Mouse (Mus musculus): Measurements from ENCODE around the gene Rars2. TPM values are rescaled to one million over a fixed set of nuclear protein-coding genes. Genes with fewer than 3 reads are reported as not detected.

Rars2 gene
- total and polyA plus RNA-seq, 2 experiments from 2014 or later, result 49.7 to 93.2 TPM

- no peak for ATAC-seq (ENCODE audit: insufficient read depth, low read depth)
- Histone ChIP-seq H3K27ac (ENCODE audit: low read depth) (no peak overlapping the region), H3K27me3 (ENCODE audit: control insufficient read depth, insufficient read depth, low read length) (no peaks in the 10 kb centered on the region), H3K4me1 (ENCODE audit: control insufficient read depth, insufficient read depth) (no peaks in the 10 kb centered on the region), H3K4me2 (ENCODE audit: low read depth, low read length) (no peak overlapping the region), H3K36me3 (replicated peaks; ENCODE audit: control insufficient read depth, insufficient read depth, low read length) (peaks cover 50% of the 10 kb centered on the region), H3K9ac (replicated peaks; ENCODE audit: low read depth, low read length) (no peak overlapping the region), H3K9me3 (replicated peaks; ENCODE audit: control insufficient read depth, low read length) (no peaks in the 10 kb centered on the region), H3K4me3 (ENCODE audit: low read depth, low read length) (no peak overlapping the region)
- no peak for DNase-seq (ENCODE audit: low spot score)
- WGBS, result 93% methylated on average over 3 of the region's 3 CpGs
- TF ChIP-seq EP300 (IDR thresholded peaks at IDR 0.05; ENCODE audit: low read depth) (no peak), CTCF (IDR thresholded peaks at IDR 0.05; ENCODE audit: low read depth) (no peak)
These were observed 26.0 kb downstream of the Rars2 start for GRCm38 (mm10) chr4:34640731-34641130.

- Histone ChIP-seq H3K4me2 (ENCODE audit: low read depth, low read length) (no peak overlapping the region), H3K4me1 (ENCODE audit: control insufficient read depth, insufficient read depth) (no peaks in the 10 kb centered on the region), H3K9me3 (replicated peaks; ENCODE audit: control insufficient read depth, low read length) (no peaks in the 10 kb centered on the region), H3K4me3 (ENCODE audit: low read depth, low read length) (no peak overlapping the region), H3K27me3 (ENCODE audit: control insufficient read depth, insufficient read depth, low read length) (no peaks in the 10 kb centered on the region), H3K27ac (ENCODE audit: low read depth) (no peak overlapping the region), H3K9ac (replicated peaks; ENCODE audit: low read depth, low read length) (no peak overlapping the region), H3K36me3 (replicated peaks; ENCODE audit: control insufficient read depth, insufficient read depth, low read length) (peaks cover 60% of the 10 kb centered on the region)
- no peak for ATAC-seq (ENCODE audit: insufficient read depth, low read depth)
- no peak for TF ChIP-seq CTCF (IDR thresholded peaks at IDR 0.05; ENCODE audit: low read depth)
- TF ChIP-seq EP300 (IDR thresholded peaks at IDR 0.05; ENCODE audit: low read depth), result no peak
- no peak for DNase-seq (ENCODE audit: low spot score)
These were observed 30.0 kb downstream of the Rars2 start for GRCm38 (mm10) chr4:34644779-34645178.

DNA sequence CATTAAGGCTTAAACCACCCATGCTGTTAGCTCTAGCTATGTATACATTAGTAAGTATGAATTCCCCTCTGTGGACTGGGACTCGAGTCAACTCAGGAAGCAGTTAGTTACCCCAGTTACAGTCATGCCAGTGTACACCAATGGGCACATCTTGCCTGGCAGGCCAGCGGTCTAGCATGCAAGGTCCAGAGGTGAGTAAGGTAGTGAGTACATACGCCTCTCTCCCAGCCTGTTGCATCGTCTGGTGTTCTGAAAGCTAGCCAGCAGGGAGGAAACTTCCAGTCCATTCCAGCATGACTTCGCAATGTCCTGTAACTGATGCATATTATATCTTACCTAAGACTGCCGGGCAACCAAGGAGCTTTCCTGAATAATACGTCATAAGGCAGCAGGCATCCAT, 38.4 kb downstream of the Rars2 start:
- no peak overlapping the region for H3K4me3 ChIP-seq (ENCODE audit: low read depth, low read length)
- DNase-seq (ENCODE audit: low spot score), result no peak
- no peak for ATAC-seq (ENCODE audit: insufficient read depth, low read depth)
- no peaks in the 10 kb centered on the region for H3K27me3 ChIP-seq (ENCODE audit: control insufficient read depth, insufficient read depth, low read length)
- H3K36me3 ChIP-seq (replicated peaks; ENCODE audit: control insufficient read depth, insufficient read depth, low read length), result peaks cover 68% of the 10 kb centered on the region
- TF ChIP-seq CTCF (IDR thresholded peaks at IDR 0.05; ENCODE audit: low read depth), result no peak
- TF ChIP-seq EP300 (IDR thresholded peaks at IDR 0.05; ENCODE audit: low read depth), result no peak
- H3K9me3 ChIP-seq (replicated peaks; ENCODE audit: control insufficient read depth, low read length), result no peaks in the 10 kb centered on the region
- no peak overlapping the region for H3K27ac ChIP-seq (ENCODE audit: low read depth)
- H3K9ac ChIP-seq (replicated peaks; ENCODE audit: low read depth, low read length), result no peak overlapping the region
- H3K4me1 ChIP-seq (ENCODE audit: control insufficient read depth, insufficient read depth), result no peaks in the 10 kb centered on the region
- 88% methylated on average over 7 of the region's 7 CpGs for WGBS
- H3K4me2 ChIP-seq (ENCODE audit: low read depth, low read length), result no peak overlapping the region

DNA sequence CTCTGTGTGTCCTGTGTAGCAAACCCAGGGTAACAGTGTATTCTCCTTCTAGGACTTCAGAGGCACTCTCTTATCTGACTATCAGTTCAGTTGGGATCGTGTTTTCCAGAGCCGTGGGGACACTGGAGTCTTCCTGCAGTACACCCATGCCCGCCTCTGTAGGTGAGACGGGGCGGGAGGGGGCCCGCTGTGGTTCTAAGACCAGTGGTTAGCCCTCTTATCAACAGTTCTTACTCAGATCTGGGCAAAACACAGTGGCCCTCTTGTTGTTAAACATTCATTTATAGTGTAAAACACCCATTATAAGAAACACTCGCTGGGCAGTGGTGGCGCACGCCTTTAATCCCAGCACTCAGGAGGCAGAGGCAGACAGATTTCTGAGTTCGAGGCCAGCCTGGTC, 41.3 kb downstream of the Rars2 start:
- ATAC-seq (ENCODE audit: insufficient read depth, low read depth) (no peak), DNase-seq (ENCODE audit: low spot score) (no peak)
- no peak overlapping the region for H3K9ac ChIP-seq (replicated peaks; ENCODE audit: low read depth, low read length)
- no peaks in the 10 kb centered on the region for H3K4me1 ChIP-seq (ENCODE audit: control insufficient read depth, insufficient read depth)
- H3K36me3 ChIP-seq (replicated peaks; ENCODE audit: control insufficient read depth, insufficient read depth, low read length), result peaks cover 84% of the 10 kb centered on the region
- no peak overlapping the region for H3K4me2 ChIP-seq (ENCODE audit: low read depth, low read length)
- TF ChIP-seq CTCF (IDR thresholded peaks at IDR 0.05; ENCODE audit: low read depth) (no peak), EP300 (IDR thresholded peaks at IDR 0.05; ENCODE audit: low read depth) (no peak)
- no peaks in the 10 kb centered on the region for H3K9me3 ChIP-seq (replicated peaks; ENCODE audit: control insufficient read depth, low read length)
- H3K4me3 ChIP-seq (ENCODE audit: low read depth, low read length), result no peak overlapping the region
- H3K27me3 ChIP-seq (ENCODE audit: control insufficient read depth, insufficient read depth, low read length), result no peaks in the 10 kb centered on the region
- no peak overlapping the region for H3K27ac ChIP-seq (ENCODE audit: low read depth)
- 89% methylated on average over 10 of the region's 10 CpGs for WGBS

DNA sequence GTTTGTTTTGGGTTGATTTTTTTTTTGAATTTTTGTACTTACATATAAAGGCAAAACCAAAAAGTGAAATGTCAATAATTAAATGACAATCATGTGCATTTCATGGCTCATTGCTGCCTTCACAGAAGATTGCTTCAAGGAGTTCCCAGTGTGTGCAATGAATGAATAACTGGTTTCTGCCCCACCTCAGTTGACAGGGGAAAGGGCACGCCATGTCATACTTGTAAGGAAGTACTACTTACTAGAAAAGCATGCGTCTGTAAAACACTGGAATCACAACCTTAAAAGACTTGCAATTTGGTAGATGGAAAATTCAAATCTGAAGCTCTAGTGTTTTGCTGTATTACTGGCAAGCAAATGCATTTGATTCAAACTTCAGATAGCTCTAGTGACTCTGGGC, 44.3 kb downstream of the Rars2 start:
- no peak for ATAC-seq (ENCODE audit: insufficient read depth, low read depth)
- no peak for TF ChIP-seq EP300 (IDR thresholded peaks at IDR 0.05; ENCODE audit: low read depth)
- TF ChIP-seq CTCF (IDR thresholded peaks at IDR 0.05; ENCODE audit: low read depth), result no peak
- WGBS, result 83% methylated on average over 2 of the region's 2 CpGs
- no peaks in the 10 kb centered on the region for H3K27me3 ChIP-seq (ENCODE audit: control insufficient read depth, insufficient read depth, low read length)
- H3K9me3 ChIP-seq (replicated peaks; ENCODE audit: control insufficient read depth, low read length), result no peaks in the 10 kb centered on the region
- DNase-seq (ENCODE audit: low spot score), result no peak
- H3K27ac ChIP-seq (ENCODE audit: low read depth), result no peak overlapping the region
- H3K36me3 ChIP-seq (replicated peaks; ENCODE audit: control insufficient read depth, insufficient read depth, low read length), result peaks cover 82% of the 10 kb centered on the region
- H3K4me3 ChIP-seq (ENCODE audit: low read depth, low read length), result no peak overlapping the region
- no peaks in the 10 kb centered on the region for H3K4me1 ChIP-seq (ENCODE audit: control insufficient read depth, insufficient read depth)
- H3K9ac ChIP-seq (replicated peaks; ENCODE audit: low read depth, low read length), result no peak overlapping the region
- no peak overlapping the region for H3K4me2 ChIP-seq (ENCODE audit: low read depth, low read length)

DNA sequence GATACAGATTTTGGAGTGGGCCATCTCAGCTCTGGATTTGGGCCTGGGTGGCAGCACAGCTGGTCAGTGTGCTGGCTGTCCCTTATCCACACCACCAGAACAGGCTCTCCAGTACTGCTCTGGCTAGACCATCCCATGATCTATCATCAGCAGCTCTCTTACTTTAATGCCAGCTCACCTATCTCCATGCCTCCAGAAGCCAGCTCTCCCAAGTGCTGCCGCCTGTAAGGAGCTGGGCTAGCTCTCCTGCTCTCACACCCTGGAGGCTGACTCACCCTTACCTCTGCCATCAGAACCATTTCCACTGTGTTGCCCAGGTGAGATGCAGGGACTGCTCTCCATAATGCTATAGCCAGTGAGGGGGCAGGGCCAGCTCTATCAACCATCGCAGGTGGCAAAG, 46.8 kb downstream of the Rars2 start:
- Histone ChIP-seq H3K27me3 (ENCODE audit: control insufficient read depth, insufficient read depth, low read length) (no peaks in the 10 kb centered on the region), H3K4me2 (ENCODE audit: low read depth, low read length) (no peak overlapping the region), H3K4me1 (ENCODE audit: control insufficient read depth, insufficient read depth) (no peaks in the 10 kb centered on the region), H3K27ac (ENCODE audit: low read depth) (no peak overlapping the region), H3K4me3 (ENCODE audit: low read depth, low read length) (no peak overlapping the region), H3K9ac (replicated peaks; ENCODE audit: low read depth, low read length) (no peak overlapping the region), H3K9me3 (replicated peaks; ENCODE audit: control insufficient read depth, low read length) (no peaks in the 10 kb centered on the region), H3K36me3 (replicated peaks; ENCODE audit: control insufficient read depth, insufficient read depth, low read length) (peaks cover 84% of the 10 kb centered on the region)
- 87% methylated on average over 2 of the region's 2 CpGs for WGBS
- ATAC-seq (ENCODE audit: insufficient read depth, low read depth), result no peak
- no peak for TF ChIP-seq CTCF (IDR thresholded peaks at IDR 0.05; ENCODE audit: low read depth)
- no peak for TF ChIP-seq EP300 (IDR thresholded peaks at IDR 0.05; ENCODE audit: low read depth)
- DNase-seq (ENCODE audit: low spot score), result no peak
